Mouse (Mus musculus): ENCODE data around the gene Zfp82. TPM values are rescaled to one million over a fixed set of nuclear protein-coding genes. Genes with fewer than 3 reads are reported as not detected.

The Zfp82 gene
- 0.11 and 0.21 TPM in 2 replicates for polyA plus RNA-seq (2012)

GRCm38 (mm10) chr7:30072146-30073028 is at the start of gene Zfp82:
Gene Zfp82 (minus strand): TSS chr7:30072900.

GRCm38 (mm10) chr7:30121308-30122187 is 48.8 kb upstream of the Zfp82 start, which contains the start of gene Zfp382:
Gene Zfp382 (plus strand): TSS chr7:30121942.

GRCm38 (mm10) chr7:30094646-30095429 is 22.1 kb upstream of the Zfp82 start, which contains the start of gene Zfp260:
Gene Zfp260 (plus strand): TSS chr7:30094777.

GRCm38 (mm10) chr7:30090092-30090969 is 17.6 kb upstream of the Zfp82 start, which contains the start of the genes Gm26920 and Zfp566:
Gene Gm26920 (minus strand): TSS chr7:30090410.
Gene Zfp566 (minus strand): TSS chr7:30090527.

GRCm38 (mm10) chr7:30050882-30051548 is 21.7 kb downstream of the Zfp82 start, which contains the start of gene Zfp14:
Gene Zfp14 (minus strand): TSS chr7:30051380.

Other genes starting within 250 kb of the Zfp82 start
- 0.49 and 0.50 TPM in 2 replicates for gene Zfp940, start 219.2 kb downstream of the Zfp82 start, polyA plus RNA-seq (2012)
- gene Zfp420, start 212.9 kb downstream of the Zfp82 start, polyA plus RNA-seq (2012): 0.32 and 0.38 TPM in 2 replicates
- gene Zfp27, start 166.3 kb downstream of the Zfp82 start, polyA plus RNA-seq (2012): 0.27 and 0.28 TPM in 2 replicates
- gene Zfp383, start 164.7 kb downstream of the Zfp82 start, polyA plus RNA-seq (2012): 0.16 TPM in 2 replicates
- 13.4 and 15.0 TPM in 2 replicates for gene Zfp74, start 118.8 kb downstream of the Zfp82 start, polyA plus RNA-seq (2012)
- gene Zfp568, start 88.9 kb downstream of the Zfp82 start, polyA plus RNA-seq (2012): 2.6 and 3.1 TPM in 2 replicates
- gene Zfp14, start 21.5 kb downstream of the Zfp82 start, polyA plus RNA-seq (2012): not detected in 2 replicates
- not detected in 2 replicates for gene Gm26920, start 17.5 kb upstream of the Zfp82 start, polyA plus RNA-seq (2012)
- gene Zfp566, start 17.6 kb upstream of the Zfp82 start, polyA plus RNA-seq (2012): 2.1 and 2.5 TPM in 2 replicates
- gene Zfp260, start 21.9 kb upstream of the Zfp82 start, polyA plus RNA-seq (2012): 0.36 and 0.46 TPM in 2 replicates
- 6.9 and 11.1 TPM in 2 replicates for gene Zfp382, start 49.0 kb upstream of the Zfp82 start, polyA plus RNA-seq (2012)
- gene Zfp146, start 96.8 kb upstream of the Zfp82 start, polyA plus RNA-seq (2012): 11.1 and 15.2 TPM in 2 replicates
- 1.2 and 1.7 TPM in 2 replicates for gene Cox7a1, start 111.2 kb upstream of the Zfp82 start, polyA plus RNA-seq (2012)
- 138 TPM in 2 replicates for gene Capns1, start 125.9 kb upstream of the Zfp82 start, polyA plus RNA-seq (2012)
- 66.8 and 89.4 TPM in 2 replicates for gene Polr2i, start 159.0 kb upstream of the Zfp82 start, polyA plus RNA-seq (2012)
- gene Tbcb, start 159.4 kb upstream of the Zfp82 start, polyA plus RNA-seq (2012): 42.3 and 54.7 TPM in 2 replicates
- gene Ovol3, start 162.8 kb upstream of the Zfp82 start, polyA plus RNA-seq (2012): 0.10 TPM in 2 replicates
- 0.30 and 0.38 TPM in 2 replicates for gene Thap8, start 207.2 kb upstream of the Zfp82 start, polyA plus RNA-seq (2012)
- gene Wdr62, start 207.5 kb upstream of the Zfp82 start, polyA plus RNA-seq (2012): 62.9 and 71.0 TPM in 2 replicates
- 0.36 and 0.95 TPM in 2 replicates for gene Clip3, start 218.8 kb upstream of the Zfp82 start, polyA plus RNA-seq (2012)
- gene Alkbh6, start 235.8 kb upstream of the Zfp82 start, polyA plus RNA-seq (2012): 63.3 and 74.5 TPM in 2 replicates
- 1.6 and 2.0 TPM in 2 replicates for gene Syne4, start 241.9 kb upstream of the Zfp82 start, polyA plus RNA-seq (2012)
- 0.48 and 0.54 TPM in 2 replicates for gene E130208F15Rik, start 248.8 kb upstream of the Zfp82 start, polyA plus RNA-seq (2012)

All from megakaryocyte-erythroid progenitor cell, adult 5 weeks (primary cell).